Mouse (Mus musculus) E14TG2a.4 (cell line): Measurements from ENCODE around the gene Stk16.

Experiments used
- CTCF ChIP-seq: conservative IDR thresholded peaks from 2 replicates; pipeline ENCODE4 v1.5.1; 2014; ENCODE audit warnings: low read length
- NANOG ChIP-seq: IDR thresholded peaks from 2 replicates; pipeline ENCODE4 v1.6.1; 2014; ENCODE audit warnings: borderline replicate concordance, low read length, mixed read lengths
- POU5F1 ChIP-seq: IDR thresholded peaks from 2 replicates; pipeline ENCODE4 v1.6.1; 2014; ENCODE audit warnings: low read length, borderline replicate concordance

- TF ChIP-seq CTCF (no peak), NANOG (no peak), POU5F1 (no peak)
Measured at GRCm38 (mm10) chr1:75255516-75256046, 44.9 kb downstream of the Stk16 start.
